Mouse (Mus musculus): ENCODE data around the gene Msmp.
"Not testable (repeated sequence)": the region's sequence is repeated elsewhere in the genome, so short reads cannot be mapped to it uniquely, and the experiment has no call there.

The Msmp gene

DNA sequence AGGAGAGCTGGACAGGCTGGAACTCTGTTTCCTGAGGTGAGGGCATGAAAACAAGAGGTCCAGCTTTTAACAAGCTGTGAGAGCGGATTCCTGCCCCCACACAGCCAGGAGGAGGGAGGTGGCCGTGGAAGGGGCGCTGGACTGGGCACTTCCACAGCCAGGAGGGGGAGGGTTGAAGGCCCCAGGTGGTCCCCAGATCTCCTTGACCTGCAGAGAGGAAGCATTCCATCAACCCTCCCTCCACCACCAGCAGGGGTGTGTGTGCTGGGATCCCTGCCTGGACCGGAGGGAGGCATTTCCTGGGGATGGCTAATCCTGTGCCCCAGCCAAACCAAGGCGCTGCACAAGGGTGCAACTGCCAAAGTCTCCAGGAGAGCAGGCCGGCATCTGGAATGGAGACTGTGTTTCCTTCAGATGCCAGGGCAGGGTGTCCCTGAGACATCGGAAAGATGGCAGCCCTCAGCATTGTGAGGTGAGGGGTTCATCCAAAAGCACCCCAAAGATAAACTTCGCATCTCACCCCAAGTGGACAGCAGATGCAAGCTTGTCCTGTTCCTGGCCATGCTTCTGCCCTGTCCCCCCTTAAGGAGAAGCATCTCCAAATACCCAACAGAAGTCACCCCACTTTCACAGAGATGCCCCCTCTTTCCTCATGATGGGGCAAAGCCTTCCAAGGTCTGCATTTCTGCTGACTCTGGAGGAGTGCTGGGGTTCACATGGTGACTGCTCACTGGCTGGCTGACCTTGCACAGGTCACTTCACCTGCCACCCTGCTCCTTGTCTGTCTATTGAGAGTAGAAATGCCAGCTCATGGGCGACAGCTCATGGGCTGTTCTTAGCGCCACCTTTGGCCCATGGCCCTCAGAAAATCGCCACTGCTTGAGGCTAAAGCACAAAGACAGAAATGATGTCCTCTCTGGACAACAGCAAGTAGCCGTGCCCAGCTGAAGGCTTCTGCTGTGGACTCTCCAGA is at the start of gene Msmp:
Msmp (minus strand) TSS at position 51 of the 973 bp plus-strand sequence.
- DNase-seq: peak; percentile 49

DNA sequence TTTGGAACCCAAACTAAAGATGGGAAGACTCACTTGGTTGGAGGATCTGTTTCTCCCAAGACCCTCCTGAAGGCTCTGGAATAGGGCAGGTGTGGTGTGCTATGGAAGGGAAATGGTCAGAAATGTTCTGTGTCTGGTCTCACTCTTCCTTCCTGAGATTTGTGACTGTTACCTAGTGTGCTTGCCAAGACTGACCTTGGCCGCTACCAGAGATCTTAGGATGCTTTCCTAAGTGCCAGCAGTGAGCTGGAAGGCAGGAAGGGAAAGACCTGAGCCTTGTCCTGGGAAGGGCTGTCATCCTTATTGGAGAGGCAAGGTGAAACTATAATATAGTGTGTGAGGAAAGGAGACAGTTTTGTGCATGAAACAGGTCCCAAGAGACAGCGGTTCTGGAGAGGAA is 49.4 kb upstream of the Msmp start:
- DNase-seq: no peak

- no peak for DNase-seq
These were observed 49.0 kb upstream of the Msmp start for GRCm38 (mm10) chr4:43633296-43633695.

GRCm38 (mm10) chr4:43631956-43632920 is 47.9 kb upstream of the Msmp start:
- peak; percentile 36 for DNase-seq

GRCm38 (mm10) chr4:43631046-43631955 is 47.0 kb upstream of the Msmp start, which contains the start of gene Npr2:
TSS of gene Npr2 (plus strand) at chr4:43631935.
- peak; percentile 72 for DNase-seq

- no peak for DNase-seq
These were observed 46.4 kb upstream of the Msmp start for GRCm38 (mm10) chr4:43630671-43631045.

- peak; percentile 92 for DNase-seq
These were observed 45.8 kb upstream of the Msmp start for GRCm38 (mm10) chr4:43630030-43630581.

DNA sequence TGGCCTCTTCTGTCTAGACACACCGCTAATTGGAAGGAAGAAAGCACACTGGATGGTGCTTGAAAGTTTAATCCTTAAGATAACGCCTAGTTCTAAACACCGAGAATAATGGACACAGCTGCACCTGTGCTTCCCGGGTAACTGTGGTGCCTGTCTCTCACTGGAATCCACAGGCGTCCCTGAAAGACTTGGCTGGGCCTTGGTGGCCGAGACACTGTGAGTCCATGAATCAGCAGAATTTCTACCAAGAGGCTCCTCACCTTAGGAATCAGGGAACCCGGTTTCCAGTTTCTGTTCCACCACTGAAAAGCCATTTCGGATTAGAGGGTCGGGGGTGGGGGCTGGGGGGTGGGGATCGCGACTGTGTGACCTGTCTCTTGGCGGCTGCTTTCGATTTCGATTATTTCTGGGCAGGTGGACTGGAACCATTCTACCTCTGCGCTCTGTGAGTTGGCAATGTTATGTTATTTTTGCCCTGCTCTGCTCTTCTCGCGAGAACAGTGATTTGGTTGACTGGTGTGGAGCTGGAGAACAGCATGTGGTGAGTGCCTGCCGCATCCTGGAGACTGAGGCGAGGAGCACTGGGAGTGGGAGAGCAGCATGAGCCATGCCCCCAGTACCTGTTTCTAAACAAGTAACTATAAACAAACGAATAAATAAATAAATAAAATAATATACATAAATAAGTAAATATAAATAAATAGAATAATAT is 45.0 kb upstream of the Msmp start:
- DNase-seq: no peak

DNA sequence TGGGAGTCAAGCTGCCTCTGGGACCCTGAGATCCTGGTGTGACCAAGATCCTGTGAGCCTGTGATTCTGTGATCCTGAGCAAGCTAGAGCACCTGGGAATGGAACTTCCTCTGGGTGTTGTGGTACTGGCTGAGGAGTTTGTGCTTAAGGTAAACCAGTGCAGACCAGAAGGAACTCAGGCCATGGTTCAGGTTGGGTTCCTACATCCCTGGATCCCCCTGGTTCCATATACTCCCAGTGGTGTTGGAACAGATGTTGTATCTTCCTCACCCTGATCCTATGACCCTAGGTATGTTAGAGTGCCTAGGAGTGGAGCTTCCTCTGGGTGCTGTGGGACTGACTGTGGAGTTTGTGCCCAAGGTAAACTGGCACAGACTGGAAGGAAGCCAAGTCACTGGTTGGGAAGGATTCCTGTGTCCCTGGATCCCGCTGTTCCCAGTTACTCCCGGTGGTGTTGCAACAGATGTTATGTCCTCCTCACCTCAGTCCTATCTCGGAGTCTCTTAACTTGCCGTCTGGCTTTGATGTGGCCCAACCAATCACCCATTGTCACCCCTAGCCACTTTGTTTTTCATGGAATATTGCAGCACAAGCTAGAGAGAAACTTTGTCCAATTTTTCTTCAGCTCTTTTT is 36.0 kb upstream of the Msmp start:
- no peak for DNase-seq

DNA sequence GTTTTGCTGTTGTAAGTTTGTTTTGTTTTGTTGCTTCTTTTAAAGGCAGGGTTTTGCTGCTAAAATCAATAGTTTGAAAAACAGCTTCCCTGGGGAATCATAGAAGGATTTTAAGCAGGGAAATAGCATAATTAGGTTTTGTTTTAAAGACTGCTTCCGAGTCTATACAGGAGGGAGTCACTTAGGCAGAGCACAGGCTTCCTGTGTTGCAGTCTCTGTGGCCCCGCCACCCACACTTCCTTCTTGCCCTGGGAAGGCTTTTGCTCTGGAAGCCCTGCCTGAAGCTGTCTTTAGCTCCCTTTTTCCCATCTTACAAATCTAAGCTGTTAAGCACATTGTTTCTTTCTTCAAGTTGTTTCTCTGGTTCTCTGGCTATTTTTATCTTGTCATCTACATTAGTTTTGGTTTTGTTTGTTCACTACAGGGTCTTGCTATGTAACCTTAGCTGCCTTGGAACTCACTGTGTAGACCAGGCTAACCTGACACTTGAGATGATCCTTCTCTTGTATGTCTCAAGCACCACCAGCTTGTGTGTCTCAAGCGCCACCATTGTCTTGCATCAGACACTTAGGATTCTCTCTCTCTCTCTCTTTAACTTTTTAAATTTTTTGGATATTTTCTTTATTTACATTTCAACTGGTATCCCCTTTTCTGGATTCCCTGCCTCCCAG is 28.9 kb upstream of the Msmp start:
- peak; percentile 74 for DNase-seq

DNA sequence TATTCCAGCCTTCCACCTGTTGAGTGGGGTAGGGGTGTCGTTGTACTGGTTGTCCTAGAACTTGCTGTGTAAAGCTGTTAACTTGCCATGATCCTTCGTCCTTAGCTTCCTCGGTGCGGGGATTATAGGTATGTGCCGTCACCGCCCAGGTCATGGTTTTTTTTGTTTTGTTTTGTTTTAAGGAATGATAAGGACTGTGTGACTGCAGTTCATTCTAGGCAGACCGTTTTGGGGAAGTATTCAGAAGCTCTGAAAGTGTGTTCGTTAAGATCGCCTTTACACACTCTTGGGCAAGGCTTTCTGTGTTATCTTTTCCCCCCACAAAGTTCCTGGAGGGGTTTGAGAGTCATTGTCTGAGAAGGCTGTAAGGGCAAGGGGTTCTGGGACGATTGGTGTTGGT is 28.2 kb upstream of the Msmp start:
- DNase-seq: no peak

DNA sequence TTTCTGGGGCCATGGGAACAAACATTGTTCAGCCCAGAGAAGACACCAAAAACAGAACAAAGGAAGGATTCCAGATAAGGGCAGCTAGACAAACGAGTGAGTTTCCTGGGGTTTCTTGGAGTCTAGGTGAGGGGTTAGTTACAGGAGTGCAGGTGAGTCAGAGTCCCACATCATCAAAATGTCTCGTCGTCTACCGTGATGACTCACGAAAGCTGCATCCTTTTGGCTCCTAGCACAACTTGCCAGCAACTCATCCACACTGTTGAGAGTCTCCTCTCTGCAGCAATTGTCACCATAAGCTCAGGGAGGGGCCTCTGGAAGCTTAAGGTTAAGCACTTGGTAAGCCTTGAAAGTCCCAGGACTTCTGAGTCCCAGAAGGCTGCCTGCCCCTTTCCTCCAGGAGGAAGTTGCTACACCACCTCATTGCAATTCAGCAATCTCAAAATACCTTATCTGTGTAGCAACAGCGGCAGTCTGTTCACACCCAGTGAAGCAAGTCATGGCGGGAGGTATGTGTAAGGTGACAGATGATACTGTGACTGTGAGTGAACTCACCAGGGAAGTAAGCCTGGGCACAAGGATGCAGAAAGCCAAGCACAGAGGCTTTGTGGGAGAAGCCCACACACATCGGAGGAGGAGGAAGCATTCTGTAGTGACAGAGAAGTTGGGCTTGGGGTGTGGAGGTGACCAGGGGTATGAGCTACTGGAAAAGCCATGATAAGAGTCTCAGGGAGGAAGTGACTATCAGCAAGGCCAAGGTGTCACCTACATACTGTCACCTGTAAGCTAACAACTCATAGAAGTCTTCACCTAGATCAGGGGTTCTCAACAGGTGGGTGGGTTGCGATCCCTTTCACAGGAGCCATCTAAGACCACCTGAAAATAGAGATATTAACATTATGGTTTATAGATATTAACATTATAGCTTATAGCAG is 20.7 kb upstream of the Msmp start:
- no peak for DNase-seq

DNA sequence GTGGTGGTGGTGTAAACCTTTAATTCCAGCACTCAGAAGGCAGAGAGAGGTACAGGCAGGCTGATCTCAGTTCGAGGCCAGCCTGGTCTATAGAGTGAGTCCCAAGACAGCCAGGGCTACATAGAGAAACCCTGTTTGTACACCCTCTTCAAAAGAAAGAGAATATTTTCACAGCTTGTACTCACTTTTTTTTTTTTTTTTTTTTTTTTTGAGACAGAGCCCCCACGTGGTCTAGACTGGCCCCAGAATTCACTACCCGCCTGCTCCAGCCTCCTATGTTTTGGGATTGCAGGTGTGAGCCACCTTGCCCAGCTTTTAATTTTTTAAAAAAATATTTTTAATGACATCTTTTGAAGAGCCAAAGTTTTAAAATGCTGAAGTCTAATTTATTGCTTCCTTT is 19.8 kb upstream of the Msmp start:
- DNase-seq: no peak

DNA sequence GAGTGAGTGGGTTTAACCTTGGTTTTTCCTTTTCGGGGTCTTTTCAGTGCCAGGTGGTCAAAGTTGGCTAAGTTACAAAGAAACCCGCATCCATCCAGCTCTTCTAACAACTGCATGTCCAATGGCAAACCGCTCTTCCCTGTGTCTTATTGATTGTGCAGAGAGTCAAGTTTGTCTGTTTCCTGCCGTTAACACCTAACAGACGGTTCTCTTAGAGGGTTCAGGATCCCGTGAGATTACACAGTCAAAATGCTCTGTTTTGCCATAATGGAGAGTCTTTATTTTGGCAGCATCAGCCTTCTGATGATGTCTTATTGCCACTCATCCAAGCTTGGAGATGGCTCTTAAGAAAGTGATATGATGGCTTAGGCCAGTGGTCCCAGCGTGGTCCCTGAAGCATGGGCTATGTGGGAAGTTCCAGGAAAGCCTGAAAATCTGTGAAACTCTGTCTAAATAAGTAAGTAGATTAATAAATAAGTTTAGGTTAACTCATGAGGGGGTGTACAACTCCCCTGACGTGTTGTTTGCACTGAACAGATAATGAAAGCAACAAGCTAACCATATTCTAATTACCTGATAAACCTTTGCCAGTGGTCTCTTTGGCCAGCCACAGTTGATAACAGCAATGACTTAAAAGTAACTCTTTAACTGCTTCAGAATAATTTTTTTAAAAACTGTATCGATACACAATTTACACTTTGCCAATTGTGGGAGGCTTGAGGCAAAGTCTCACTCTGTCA is 16.1 kb upstream of the Msmp start:
- no peak for DNase-seq

DNA sequence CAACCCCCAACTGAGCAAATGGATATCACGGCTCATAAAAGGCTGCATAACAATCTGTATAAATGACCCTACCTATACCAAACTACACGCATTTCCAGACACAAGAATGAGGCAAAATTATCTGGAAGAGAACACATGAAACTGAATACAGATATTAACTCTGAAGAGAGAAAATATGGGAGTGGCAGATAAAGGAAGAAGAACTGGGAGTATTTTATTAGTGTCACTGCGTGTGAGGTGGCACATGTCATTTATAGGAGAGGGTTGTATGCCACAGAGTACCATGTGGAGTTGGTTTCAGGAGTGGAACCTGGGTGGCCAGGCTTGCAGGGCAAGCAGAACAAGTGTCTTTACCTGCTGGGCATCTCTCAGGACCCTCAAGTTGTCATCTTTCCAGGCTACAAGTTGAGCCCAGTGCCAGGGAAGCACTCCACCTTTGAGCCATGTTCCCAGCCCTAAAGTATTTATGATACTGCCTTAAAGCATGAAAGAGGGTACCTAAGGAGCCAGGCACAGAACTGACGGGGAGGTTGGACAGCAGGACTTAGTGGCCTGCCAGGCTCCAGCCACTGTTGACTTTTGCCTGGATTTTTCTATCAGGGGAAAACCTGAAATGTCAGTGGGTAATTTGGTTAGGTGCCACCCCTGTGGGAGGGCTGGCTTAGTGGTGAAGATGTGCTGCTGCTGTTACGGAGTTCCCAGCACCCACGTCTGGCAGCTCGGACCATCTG is 14.5 kb upstream of the Msmp start:
- no peak for DNase-seq

DNA sequence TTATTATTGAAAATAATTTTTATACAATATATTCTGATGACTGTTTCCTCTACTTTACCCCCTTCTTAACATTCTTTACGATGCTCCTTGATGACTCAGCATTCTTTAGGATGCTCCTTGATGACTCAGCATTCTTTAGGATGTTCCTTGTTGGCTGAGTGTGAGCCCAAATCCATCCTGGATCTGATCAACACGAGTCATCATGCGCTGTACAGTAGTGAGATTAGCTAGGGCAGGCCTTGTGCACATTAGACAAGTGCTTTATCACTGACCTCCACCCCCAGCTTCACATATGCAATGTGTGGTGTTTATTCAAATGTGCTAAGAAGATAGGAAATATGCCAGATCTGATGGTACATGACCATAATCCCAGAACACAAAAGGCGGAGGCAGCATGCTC is 13.9 kb upstream of the Msmp start:
- no peak for DNase-seq

GRCm38 (mm10) chr4:43596597-43596996 is 12.3 kb upstream of the Msmp start:
- not testable (repeated sequence) for DNase-seq

- DNase-seq: no peak
These were observed 9.2 kb upstream of the Msmp start for GRCm38 (mm10) chr4:43593453-43593852.

Data from lung, postnatal 10 days (tissue).